Mouse (Mus musculus): ENCODE measurements around the gene Mylk3.

- TF ChIP-seq CTCF (IDR thresholded peaks at IDR 0.05; ENCODE audit: borderline replicate concordance, extremely low read depth, insufficient read depth, insufficient read length), result peak; percentile 49; the same call in 1 of the 2 replicates
- TF ChIP-seq POLR2A (IDR thresholded peaks at IDR 0.05; ENCODE audit: borderline replicate concordance, extremely low read depth, insufficient read depth, insufficient read length, poor library complexity, severe bottlenecking), result no peak
These were observed 11.4 kb upstream of the Mylk3 start for GRCm38 (mm10) chr8:85397508-85397907.

All from brain, embryonic 14.5 days (tissue).